Mouse (Mus musculus): ENCODE results near the gene Dpf3. TPM values are rescaled to one million over a fixed set of nuclear protein-coding genes. Genes with fewer than 3 reads are reported as not detected.

The Dpf3 gene
- polyA plus RNA-seq (2012), result 1.9 and 2.2 TPM in 2 replicates

GRCm38 (mm10) chr12:83487476-83487991 is at the start of gene Dpf3:
Dpf3 (minus strand) TSS chr12:83487716.
- Histone ChIP-seq H3K4me1 (ENCODE audit: control insufficient read depth) (peaks cover 57% of the 10 kb centered on the region), H3K27me3 (ENCODE audit: control insufficient read depth) (peaks cover 48% of the 10 kb centered on the region), H3K9me3 (ENCODE audit: control insufficient read depth, low read length) (peaks cover 10% of the 10 kb centered on the region), H3K4me3 (replicated peaks) (peak within 1 kb of the TSS; percentile 86), H3K36me3 (ENCODE audit: control insufficient read depth) (no peaks in the 10 kb centered on the region; the same call in none of the 2 replicates)
- TF ChIP-seq TAL1 (IDR thresholded peaks at IDR 0.05; ENCODE audit: low read length), result no peak
- TF ChIP-seq GATA1 (IDR thresholded peaks at IDR 0.05; ENCODE audit: low read length), result no peak

GRCm38 (mm10) chr12:83536039-83536438 is 48.5 kb upstream of the Dpf3 start:
- TF ChIP-seq TAL1 (IDR thresholded peaks at IDR 0.05; ENCODE audit: low read length) (no peak), GATA1 (IDR thresholded peaks at IDR 0.05; ENCODE audit: low read length) (no peak)
- Histone ChIP-seq H3K4me1 (ENCODE audit: control insufficient read depth) (no peaks in the 10 kb centered on the region; the same call in 1 of the 2 replicates), H3K4me3 (replicated peaks) (no peak overlapping the region), H3K27me3 (ENCODE audit: control insufficient read depth) (no peaks in the 10 kb centered on the region), H3K36me3 (ENCODE audit: control insufficient read depth) (peaks cover 73% of the 10 kb centered on the region), H3K9me3 (ENCODE audit: control insufficient read depth, low read length) (no peaks in the 10 kb centered on the region)

- TF ChIP-seq GATA1 (IDR thresholded peaks at IDR 0.05; ENCODE audit: low read length), result no peak
- no peak for TF ChIP-seq TAL1 (IDR thresholded peaks at IDR 0.05; ENCODE audit: low read length)
- Histone ChIP-seq H3K27me3 (ENCODE audit: control insufficient read depth) (no peaks in the 10 kb centered on the region), H3K36me3 (ENCODE audit: control insufficient read depth) (peaks cover 69% of the 10 kb centered on the region)
These were observed 47.9 kb upstream of the Dpf3 start for GRCm38 (mm10) chr12:83535428-83535827.

GRCm38 (mm10) chr12:83534190-83534589 is 46.7 kb upstream of the Dpf3 start:
- H3K4me1 ChIP-seq (ENCODE audit: control insufficient read depth), result no peaks in the 10 kb centered on the region; the same call in 1 of the 2 replicates
- TF ChIP-seq TAL1 (IDR thresholded peaks at IDR 0.05; ENCODE audit: low read length) (no peak), GATA1 (IDR thresholded peaks at IDR 0.05; ENCODE audit: low read length) (no peak)
- no peak overlapping the region for H3K4me3 ChIP-seq (replicated peaks)
- no peaks in the 10 kb centered on the region for H3K27me3 ChIP-seq (ENCODE audit: control insufficient read depth)
- no peaks in the 10 kb centered on the region for H3K9me3 ChIP-seq (ENCODE audit: control insufficient read depth, low read length)
- H3K36me3 ChIP-seq (ENCODE audit: control insufficient read depth), result peaks cover 61% of the 10 kb centered on the region

More at GRCm38 (mm10) chr12:83535428-83535827, 47.9 kb upstream of the Dpf3 start:
- H3K9me3 ChIP-seq (ENCODE audit: control insufficient read depth, low read length), result no peaks in the 10 kb centered on the region
- H3K4me1 ChIP-seq (ENCODE audit: control insufficient read depth), result no peaks in the 10 kb centered on the region; the same call in 1 of the 2 replicates
- H3K4me3 ChIP-seq (replicated peaks), result no peak overlapping the region

GRCm38 (mm10) chr12:83532966-83533365 is 45.5 kb upstream of the Dpf3 start:
- Histone ChIP-seq H3K4me1 (ENCODE audit: control insufficient read depth) (no peaks in the 10 kb centered on the region; the same call in 1 of the 2 replicates), H3K9me3 (ENCODE audit: control insufficient read depth, low read length) (no peaks in the 10 kb centered on the region), H3K4me3 (replicated peaks) (no peak overlapping the region), H3K36me3 (ENCODE audit: control insufficient read depth) (peaks cover 54% of the 10 kb centered on the region), H3K27me3 (ENCODE audit: control insufficient read depth) (no peaks in the 10 kb centered on the region)
- TF ChIP-seq TAL1 (IDR thresholded peaks at IDR 0.05; ENCODE audit: low read length) (no peak), GATA1 (IDR thresholded peaks at IDR 0.05; ENCODE audit: low read length) (no peak)

GRCm38 (mm10) chr12:83531992-83532391 is 44.5 kb upstream of the Dpf3 start:
- no peak for TF ChIP-seq TAL1 (IDR thresholded peaks at IDR 0.05; ENCODE audit: low read length)
- no peak for TF ChIP-seq GATA1 (IDR thresholded peaks at IDR 0.05; ENCODE audit: low read length)

GRCm38 (mm10) chr12:83528665-83529064 is 41.1 kb upstream of the Dpf3 start:
- Histone ChIP-seq H3K9me3 (ENCODE audit: control insufficient read depth, low read length) (no peaks in the 10 kb centered on the region), H3K36me3 (ENCODE audit: control insufficient read depth) (peaks cover 28% of the 10 kb centered on the region), H3K4me1 (ENCODE audit: control insufficient read depth) (peaks cover 9% of the 10 kb centered on the region), H3K27me3 (ENCODE audit: control insufficient read depth) (no peaks in the 10 kb centered on the region), H3K4me3 (replicated peaks) (no peak overlapping the region)
- no peak for TF ChIP-seq TAL1 (IDR thresholded peaks at IDR 0.05; ENCODE audit: low read length)
- no peak for TF ChIP-seq GATA1 (IDR thresholded peaks at IDR 0.05; ENCODE audit: low read length)

More at GRCm38 (mm10) chr12:83531992-83532391, 44.5 kb upstream of the Dpf3 start:
- Histone ChIP-seq H3K9me3 (ENCODE audit: control insufficient read depth, low read length) (no peaks in the 10 kb centered on the region), H3K4me3 (replicated peaks) (no peak overlapping the region), H3K27me3 (ENCODE audit: control insufficient read depth) (no peaks in the 10 kb centered on the region), H3K4me1 (ENCODE audit: control insufficient read depth) (no peaks in the 10 kb centered on the region; the same call in 1 of the 2 replicates), H3K36me3 (ENCODE audit: control insufficient read depth) (peaks cover 50% of the 10 kb centered on the region)

GRCm38 (mm10) chr12:83527816-83528215 is 40.3 kb upstream of the Dpf3 start:
- peaks cover 25% of the 10 kb centered on the region for H3K36me3 ChIP-seq (ENCODE audit: control insufficient read depth)
- H3K4me1 ChIP-seq (ENCODE audit: control insufficient read depth), result peaks cover 13% of the 10 kb centered on the region
- no peak overlapping the region for H3K4me3 ChIP-seq (replicated peaks)
- TF ChIP-seq GATA1 (IDR thresholded peaks at IDR 0.05; ENCODE audit: low read length), result no peak
- TF ChIP-seq TAL1 (IDR thresholded peaks at IDR 0.05; ENCODE audit: low read length), result no peak
- H3K9me3 ChIP-seq (ENCODE audit: control insufficient read depth, low read length), result no peaks in the 10 kb centered on the region
- no peaks in the 10 kb centered on the region for H3K27me3 ChIP-seq (ENCODE audit: control insufficient read depth)

GRCm38 (mm10) chr12:83525822-83526544 is 38.5 kb upstream of the Dpf3 start:
- no peaks in the 10 kb centered on the region for H3K9me3 ChIP-seq (ENCODE audit: control insufficient read depth, low read length)
- peaks cover 21% of the 10 kb centered on the region for H3K4me1 ChIP-seq (ENCODE audit: control insufficient read depth)
- H3K36me3 ChIP-seq (ENCODE audit: control insufficient read depth), result peaks cover 13% of the 10 kb centered on the region
- H3K4me3 ChIP-seq (replicated peaks), result no peak overlapping the region
- TF ChIP-seq TAL1 (IDR thresholded peaks at IDR 0.05; ENCODE audit: low read length) (no peak), GATA1 (IDR thresholded peaks at IDR 0.05; ENCODE audit: low read length) (no peak)
- H3K27me3 ChIP-seq (ENCODE audit: control insufficient read depth), result no peaks in the 10 kb centered on the region

Measured in erythroblast, embryonic 14.5 days (primary cell).